Mouse (Mus musculus): ENCODE data around the gene Fndc8.
"Not testable (repeated sequence)": the region's sequence is repeated elsewhere in the genome, so short reads cannot be mapped to it uniquely, and the experiment has no call there.

Fndc8 gene

GRCm38 (mm10) chr11:82910679-82911389 lies 18.9 kb downstream of the Fndc8 start:
- DNase-seq (ENCODE audit: low spot score), result no peak

- no peak for DNase-seq (ENCODE audit: low spot score)
These were observed 22.9 kb downstream of the Fndc8 start for GRCm38 (mm10) chr11:82914711-82915352.

- no peak for DNase-seq (ENCODE audit: low spot score)
These were observed 28.8 kb downstream of the Fndc8 start for GRCm38 (mm10) chr11:82920768-82921167.

GRCm38 (mm10) chr11:82921691-82922090 lies 29.8 kb downstream of the Fndc8 start:
- DNase-seq (ENCODE audit: low spot score), result no peak

GRCm38 (mm10) chr11:82923910-82924309 lies 32.0 kb downstream of the Fndc8 start:
- DNase-seq (ENCODE audit: low spot score), result not testable (repeated sequence)

GRCm38 (mm10) chr11:82928897-82929632 lies 37.1 kb downstream of the Fndc8 start:
- no peak for DNase-seq (ENCODE audit: low spot score)

- DNase-seq (ENCODE audit: low spot score), result no peak
These were observed 37.7 kb downstream of the Fndc8 start for GRCm38 (mm10) chr11:82929633-82929950.

GRCm38 (mm10) chr11:82930391-82930955 lies 38.5 kb downstream of the Fndc8 start:
- not testable (repeated sequence) for DNase-seq (ENCODE audit: low spot score)

GRCm38 (mm10) chr11:82931161-82931560 lies 39.2 kb downstream of the Fndc8 start:
- DNase-seq (ENCODE audit: low spot score), result not testable (repeated sequence)

GRCm38 (mm10) chr11:82931671-82932450 lies 39.9 kb downstream of the Fndc8 start:
- not testable (repeated sequence) for DNase-seq (ENCODE audit: low spot score)

GRCm38 (mm10) chr11:82933186-82933585 lies 41.3 kb downstream of the Fndc8 start:
- no peak for DNase-seq (ENCODE audit: low spot score)

GRCm38 (mm10) chr11:82943336-82943735 lies 51.4 kb downstream of the Fndc8 start:
- DNase-seq (ENCODE audit: low spot score), result no peak

- no peak for DNase-seq (ENCODE audit: low spot score)
These were observed 53.7 kb downstream of the Fndc8 start for GRCm38 (mm10) chr11:82945636-82946035.

GRCm38 (mm10) chr11:82947457-82947856 lies 55.5 kb downstream of the Fndc8 start:
- no peak for DNase-seq (ENCODE audit: low spot score)

- DNase-seq (ENCODE audit: low spot score), result no peak
These were observed 57.1 kb downstream of the Fndc8 start for GRCm38 (mm10) chr11:82949036-82949435.
